Mouse (Mus musculus) cerebellum, adult 2 months (tissue): ENCODE results near the gene Cmtm7.

Experiments used
- CTCF ChIP-seq: fragments of 200-500 bp; IDR thresholded peaks from 2 replicates; pipeline ENCODE4 v1.5.1; 2011; ENCODE audit warnings: low read depth, mild to moderate bottlenecking, control low read depth, low read length, moderate library complexity, borderline replicate concordance; ENCODE audit not compliant: insufficient read depth
- POLR2A ChIP-seq: fragments of 200-500 bp; IDR thresholded peaks from 2 replicates; pipeline ENCODE4 v1.6.1; 2011; ENCODE audit warnings: low read length, control low read depth, borderline replicate concordance; ENCODE audit not compliant: insufficient read depth

DNA sequence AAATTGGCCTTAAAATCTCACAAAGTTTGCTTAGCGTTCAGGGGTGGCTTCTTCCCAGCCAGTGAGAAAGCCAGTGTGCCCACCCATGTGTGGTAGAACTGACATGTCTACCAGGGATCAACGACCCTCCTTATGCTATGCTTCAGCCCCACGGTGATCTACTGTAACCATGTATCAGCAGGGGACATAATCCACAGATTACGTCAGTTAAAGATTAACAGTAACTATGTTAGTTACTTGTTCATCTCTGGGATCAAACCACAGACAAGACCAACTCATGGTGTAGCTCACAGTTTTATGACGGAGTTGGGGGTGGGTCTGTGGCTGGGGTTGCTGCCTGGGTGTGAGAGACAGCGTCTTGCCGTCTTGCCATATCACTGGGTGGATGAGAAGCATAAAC, 42.5 kb upstream of the Cmtm7 start:
- TF ChIP-seq CTCF (no peak), POLR2A (no peak)
